Mouse (Mus musculus) small intestine, adult 2 months (tissue): ENCODE results near the gene Prkaca. TPM values are rescaled to one million over a fixed set of nuclear protein-coding genes. Genes with fewer than 3 reads are reported as not detected.

Source experiments
- H3K27ac ChIP-seq: fragments of 200-500 bp; 2 replicates; pipeline ENCODE4 v1.5.1; 2012; ENCODE audit warnings: low read depth, low read length, control low read depth, inconsistent platforms; ENCODE audit not compliant: insufficient read depth
- H3K27me3 ChIP-seq: fragments of 200-500 bp; 2 replicates; pipeline ENCODE4 v1.6.1; 2012; ENCODE audit warnings: mild to moderate bottlenecking, moderate library complexity, low read length, inconsistent platforms; ENCODE audit not compliant: control insufficient read depth, insufficient read depth
- H3K36me3 ChIP-seq: fragments of 200-500 bp; 2 replicates; pipeline ENCODE4 v1.6.1; 2012; ENCODE audit warnings: mild to moderate bottlenecking, low read length, control low read depth, inconsistent platforms; ENCODE audit not compliant: control insufficient read depth, insufficient read depth
- H3K4me1 ChIP-seq: fragments of 200-500 bp; 2 replicates; pipeline ENCODE4 v1.6.1; 2012; ENCODE audit warnings: low read length, inconsistent platforms, mixed read lengths; ENCODE audit not compliant: control insufficient read depth, insufficient read depth, insufficient read length
- H3K4me3 ChIP-seq: fragments of 200-500 bp; 2 replicates; pipeline ENCODE4 v1.5.1; 2012; ENCODE audit warnings: low read depth, mild to moderate bottlenecking, control low read depth, inconsistent platforms, low read length, moderate library complexity
- CTCF ChIP-seq: fragments of 200-500 bp; IDR thresholded peaks from 2 replicates; pipeline ENCODE4 v1.5.1; 2012; ENCODE audit warnings: low read depth, mild to moderate bottlenecking, control low read depth, inconsistent platforms, low read length, moderate library complexity, mixed read lengths; ENCODE audit not compliant: insufficient replicate concordance, insufficient read length; ENCODE audit errors: extremely low read depth
- POLR2A ChIP-seq: fragments of 200-500 bp; IDR thresholded peaks from 2 replicates; pipeline ENCODE4 v1.6.1; 2012; ENCODE audit warnings: low read depth, mild to moderate bottlenecking, control low read depth, inconsistent platforms, low read length, moderate library complexity
- WGBS: fragments of 180-500 bp; shearing (Covaris S2); methylation state at CpG from one replicate; pipeline ENCODE4 v1.1.7; 2018; 5-methylcytosine and 5-hydroxymethylcytosine counted together
- polyA plus RNA-seq: library from polyadenylated mRNA; depleted of rRNA; stranded (reverse); fragments of >200 nt; gene quantifications from 2 replicates; pipeline ENCODE4 v1.2.3, GENCODE M21; 2012; rRNA removed

Gene Prkaca
- 21.8 and 43.8 TPM in 2 replicates for polyA plus RNA-seq

GRCm38 (mm10) chr8:83972150-83973120 lies at the start of gene Prkaca:
Gene Prkaca (plus strand): TSS chr8:83972993.
- 1% methylated on average over 93 of the region's 94 CpGs for WGBS
- H3K27ac ChIP-seq: peak within 1 kb of the TSS; percentile 62
- H3K36me3 ChIP-seq: no peaks in the 10 kb centered on the region
- H3K4me3 ChIP-seq: peak within 1 kb of the TSS; percentile 95
- no peaks in the 10 kb centered on the region for H3K27me3 ChIP-seq
- TF ChIP-seq POLR2A (0 out of 2 replicates have a peak, but pooled peaks have one; percentile 58), CTCF (no peak)
- H3K4me1 ChIP-seq: peaks cover 12% of the 10 kb centered on the region; the same call in 1 of the 2 replicates

GRCm38 (mm10) chr8:83924585-83924984 lies 48.2 kb upstream of the Prkaca start:
- H3K27ac ChIP-seq: no peak overlapping the region
- WGBS: 87% methylated on average over 5 of the region's 5 CpGs
- TF ChIP-seq POLR2A (no peak), CTCF (no peak)
- no peak overlapping the region for H3K4me3 ChIP-seq
- no peaks in the 10 kb centered on the region for H3K36me3 ChIP-seq
- H3K4me1 ChIP-seq: no peaks in the 10 kb centered on the region
- no peaks in the 10 kb centered on the region for H3K27me3 ChIP-seq

- Histone ChIP-seq H3K4me1 (no peaks in the 10 kb centered on the region), H3K27ac (no peak overlapping the region), H3K27me3 (no peaks in the 10 kb centered on the region), H3K4me3 (no peak overlapping the region), H3K36me3 (no peaks in the 10 kb centered on the region)
- TF ChIP-seq CTCF (no peak), POLR2A (no peak)
- 59% methylated on average over 7 of the region's 7 CpGs for WGBS
Observed at GRCm38 (mm10) chr8:83926266-83926665, 46.5 kb upstream of the Prkaca start.

DNA sequence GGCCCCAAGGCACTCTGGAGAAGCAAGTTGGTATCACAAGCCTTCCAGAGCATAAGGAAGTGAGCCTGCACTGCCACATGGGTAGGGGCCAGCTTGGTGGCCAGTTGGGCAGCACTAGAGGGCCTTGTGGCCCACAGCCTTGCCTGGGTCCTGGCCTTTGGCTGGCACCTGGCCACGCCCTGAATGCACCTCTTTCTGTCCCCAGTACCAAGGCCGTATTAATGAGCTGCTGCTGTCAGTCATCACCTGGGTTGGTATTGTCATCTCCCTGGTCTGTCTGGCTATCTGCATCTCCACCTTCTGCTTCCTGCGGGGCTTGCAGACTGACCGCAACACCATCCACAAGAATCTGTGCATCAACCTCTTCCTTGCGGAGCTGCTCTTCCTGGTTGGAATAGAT lies 38.6 kb upstream of the Prkaca start:
- Histone ChIP-seq H3K4me3 (no peak overlapping the region), H3K27me3 (no peaks in the 10 kb centered on the region), H3K4me1 (no peaks in the 10 kb centered on the region), H3K27ac (no peak overlapping the region), H3K36me3 (0 out of 2 replicates have a peak, but pooled peaks cover 3% of the 10 kb centered on the region)
- 78% methylated on average over 5 of the region's 5 CpGs for WGBS
- TF ChIP-seq POLR2A (no peak), CTCF (no peak)

DNA sequence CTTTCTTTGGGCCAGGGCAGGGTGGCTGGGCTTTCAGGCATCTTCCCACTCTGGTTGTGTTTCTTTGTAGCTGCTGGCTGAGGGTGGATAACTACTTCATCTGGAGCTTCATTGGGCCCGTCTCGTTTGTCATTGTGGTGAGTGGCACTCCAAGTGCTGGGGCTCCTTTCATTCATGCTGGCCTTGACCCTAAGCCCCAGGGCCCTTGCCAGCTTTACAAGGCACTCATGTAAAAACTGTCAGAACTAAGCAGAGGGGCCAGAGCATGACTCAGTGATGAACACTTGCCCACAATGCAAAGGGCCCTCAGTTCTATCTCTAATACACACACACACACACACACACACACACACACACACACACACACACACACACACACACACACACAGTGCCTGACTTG lies 37.8 kb upstream of the Prkaca start:
- H3K27me3 ChIP-seq: no peaks in the 10 kb centered on the region
- H3K4me3 ChIP-seq: no peak overlapping the region
- H3K27ac ChIP-seq: no peak overlapping the region
- 0 out of 2 replicates have a peak, but pooled peaks cover 3% of the 10 kb centered on the region for H3K36me3 ChIP-seq
- TF ChIP-seq POLR2A: no peak
- TF ChIP-seq CTCF: no peak
- no peaks in the 10 kb centered on the region for H3K4me1 ChIP-seq
- 92% methylated on average over 2 of the region's 2 CpGs for WGBS

DNA sequence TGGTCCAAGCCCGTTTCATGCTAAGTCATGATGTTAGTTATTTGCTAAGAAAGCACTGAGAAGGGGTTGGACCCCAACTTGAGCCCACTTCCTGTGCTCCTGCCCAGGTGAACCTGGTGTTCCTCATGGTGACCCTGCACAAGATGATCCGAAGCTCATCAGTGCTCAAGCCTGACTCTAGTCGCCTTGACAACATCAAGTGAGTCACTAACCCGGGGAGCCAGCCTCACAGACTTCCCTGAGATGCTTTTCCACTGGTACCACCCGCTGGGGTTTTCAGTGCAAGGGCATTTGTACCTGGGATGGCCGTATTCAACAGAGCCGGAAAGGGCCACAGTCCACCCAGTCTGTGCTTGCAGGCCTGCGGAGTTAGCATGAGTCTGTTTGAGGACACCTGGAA lies 37.4 kb upstream of the Prkaca start:
- H3K27ac ChIP-seq: no peak overlapping the region
- H3K4me1 ChIP-seq: no peaks in the 10 kb centered on the region
- H3K27me3 ChIP-seq: no peaks in the 10 kb centered on the region
- TF ChIP-seq POLR2A: no peak
- no peak for TF ChIP-seq CTCF
- H3K4me3 ChIP-seq: no peak overlapping the region
- 0 out of 2 replicates have a peak, but pooled peaks cover 3% of the 10 kb centered on the region for H3K36me3 ChIP-seq
- 92% methylated on average over 8 of the region's 8 CpGs for WGBS

- TF ChIP-seq CTCF (no peak), POLR2A (no peak)
- H3K27ac ChIP-seq: no peak overlapping the region
- no peaks in the 10 kb centered on the region for H3K4me1 ChIP-seq
- no peak overlapping the region for H3K4me3 ChIP-seq
- H3K27me3 ChIP-seq: no peaks in the 10 kb centered on the region
- H3K36me3 ChIP-seq: 0 out of 2 replicates have a peak, but pooled peaks cover 3% of the 10 kb centered on the region
- 85% methylated on average over 7 of the region's 7 CpGs for WGBS
Observed at GRCm38 (mm10) chr8:83937645-83938044, 35.1 kb upstream of the Prkaca start.
